Mouse (Mus musculus): ENCODE data around the gene Med20.

DNA sequence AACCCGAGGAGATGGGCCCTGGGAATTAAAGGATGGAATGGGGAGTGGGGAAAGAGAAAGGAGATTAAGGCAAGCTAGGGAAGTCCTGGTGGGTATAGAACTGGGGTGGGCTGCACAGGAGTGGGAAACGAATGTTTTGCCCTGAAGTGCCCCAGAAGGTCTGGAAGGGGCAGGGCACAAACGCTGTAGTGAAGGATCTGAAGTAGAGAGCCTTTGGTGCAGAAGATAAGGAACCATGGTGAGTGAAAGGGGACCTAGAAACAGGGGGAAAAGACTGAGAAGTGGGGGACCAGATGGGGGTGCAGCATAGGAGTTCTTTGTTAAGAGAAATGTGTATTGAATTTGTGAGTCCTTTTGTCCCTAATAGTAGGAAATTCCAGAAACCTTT, 19.3 kb downstream of the Med20 start, which contains the start of gene Usp49:
- TF ChIP-seq CTCF (IDR thresholded peaks at IDR 0.05; ENCODE audit: low read depth) (no peak), EP300 (optimal IDR thresholded peaks at IDR 0.05) (no peak)
